In genomic region chr14:18506168-18506567, GRCm38 (mm10) we compare ENCODE assay signal across 9 mouse cellular contexts.
DNase-seq lines count a peak whose midpoint lies in the region; ATAC-seq and TF ChIP-seq lines count a peak whose summit lies in the region.
"Had no signal": no experiment of that assay in that cellular context is flagged by ENCODE, and none has a peak within 500 bp of the region (broad histone marks: within the 10 kb centered on the region; RNA-seq: fewer than 3 reads in every experiment).

No protein-coding gene starts in this region.

- ATAC-seq in lung, embryonic 14.5 days (ENCODE audit: insufficient read depth) = no peak
- no peak for ATAC-seq in inflammation-experienced regulatory T-cells, adult 6 months
- no peak for ATAC-seq in activated CD4-positive, CD25-positive, alpha-beta regulatory T cell, adult 4 months

- WGBS in lung, embryonic 14.5 days = 68% methylated on average over 4 of the region's 4 CpGs
- 35% methylated on average over 4 of the region's 4 CpGs for WGBS in lung, adult 2 months

- no peaks in the 10 kb centered on the region for H3K4me1 ChIP-seq in lung, embryonic 14.5 days (ENCODE audit: insufficient read depth)
- no peaks in the 10 kb centered on the region for H3K4me1 ChIP-seq in lung, adult 2 months (ENCODE audit: control insufficient read depth, insufficient read depth, low read length)

- no peaks in the 10 kb centered on the region for H3K36me3 ChIP-seq in lung, embryonic 14.5 days (ENCODE audit: insufficient read depth)

- no peaks in the 10 kb centered on the region for H3K9me3 ChIP-seq in lung, embryonic 14.5 days (ENCODE audit: low read depth, low read length)

- peak; percentile 23 for DNase-seq in cerebellum, adult 9-10 months
- DNase-seq in cerebellum, adult 11-12 months = no peak
- DNase-seq in lung, embryonic 14.5 days = peak; percentile 66
- DNase-seq in lung, adult 2 months = no peak
- peak; percentile 13 for DNase-seq in fibroblast of lung, adult 2 months (ENCODE audit: low read depth)
- DNase-seq in layer of hippocampus, postnatal 14 days (ENCODE audit: low spot score in 2 of 2) = peak; percentile 33 to 70

- no peak overlapping the region for H3K9ac ChIP-seq in lung, embryonic 14.5 days
- H3K9ac ChIP-seq: liver, embryonic 14.5 days had no signal

- no peak for TF ChIP-seq POLR2A in lung, adult 2 months (IDR thresholded peaks at IDR 0.05; ENCODE audit: borderline replicate concordance, extremely low read depth, low read depth, low read length)

- peak; percentile 49 for TF ChIP-seq CTCF in lung, embryonic 14.5 days (IDR thresholded peaks at IDR 0.05; ENCODE audit: low read depth)
- no peak for TF ChIP-seq CTCF in lung, adult 2 months (IDR thresholded peaks at IDR 0.05; ENCODE audit: insufficient read depth, low read length)

- no peak overlapping the region for H3K4me3 ChIP-seq in lung, embryonic 14.5 days (ENCODE audit: low read depth, low read length)
- no peak overlapping the region for H3K4me3 ChIP-seq in lung, adult 2 months (replicated peaks; ENCODE audit: extremely low read depth, low read depth, low read length)

- H3K4me2 ChIP-seq in lung, embryonic 14.5 days = no peak overlapping the region

- no peak overlapping the region for H3K27ac ChIP-seq in lung, embryonic 14.5 days (ENCODE audit: low read depth)
- H3K27ac ChIP-seq: liver, embryonic 14.5 days had no signal

- H3K27me3 ChIP-seq in lung, embryonic 14.5 days (ENCODE audit: insufficient read depth, low read length) = no peaks in the 10 kb centered on the region

Comparison
In these comparisons a context has a peak if more than half of its experiments do, and no peak if none do; other contexts are left out.
1. DNase-seq: peak in cerebellum, adult 9-10 months (single experiment), lung, embryonic 14.5 days (single experiment), fibroblast of lung, adult 2 months (single experiment) and layer of hippocampus, postnatal 14 days (2 of 2); none in cerebellum, adult 11-12 months (single experiment) and lung, adult 2 months (single experiment).